Mouse (Mus musculus) ES-Bruce4 (cell line): Measurements from ENCODE around the gene Ints14. TPM values are rescaled to one million over a fixed set of nuclear protein-coding genes. Genes with fewer than 3 reads are reported as not detected.

Experiments used
- H3K27ac ChIP-seq: 2 replicates; pipeline ENCODE4 v1.5.1; 2012; ENCODE audit warnings: low read length, inconsistent platforms; ENCODE audit not compliant: insufficient read depth
- H3K27me3 ChIP-seq: 2 replicates; pipeline ENCODE4 v1.6.1; 2012; ENCODE audit warnings: mild to moderate bottlenecking, low read length, inconsistent platforms; ENCODE audit not compliant: control insufficient read depth, poor library complexity, insufficient read depth, severe bottlenecking
- H3K36me3 ChIP-seq: 2 replicates; pipeline ENCODE4 v1.6.1; 2012; ENCODE audit warnings: inconsistent platforms, mild to moderate bottlenecking, low read length, moderate library complexity; ENCODE audit not compliant: control insufficient read depth, poor library complexity, insufficient read depth, severe bottlenecking
- H3K4me1 ChIP-seq: one replicate; pipeline ENCODE4 v1.8.1; 2011; ENCODE audit warnings: low read length; ENCODE audit not compliant: control insufficient read depth, insufficient read depth
- H3K4me3 ChIP-seq: 2 replicates; pipeline ENCODE4 v1.5.1; 2011; ENCODE audit warnings: low read depth, mild to moderate bottlenecking, low read length
- H3K9ac ChIP-seq: 2 replicates; pipeline ENCODE4 v1.6.1; 2012; ENCODE audit warnings: low read depth, mild to moderate bottlenecking, inconsistent platforms; ENCODE audit not compliant: poor library complexity, severe bottlenecking
- H3K9me3 ChIP-seq: replicated peaks from 2 replicates; pipeline ENCODE4 v1.6.1; 2012; ENCODE audit warnings: mild to moderate bottlenecking, low read length, inconsistent platforms; ENCODE audit not compliant: control insufficient read depth, poor library complexity, insufficient read depth, severe bottlenecking
- CTCF ChIP-seq: IDR thresholded peaks from one replicate; pipeline ENCODE4 v1.8.1; 2011; ENCODE audit warnings: low read depth, low read length
- EP300 ChIP-seq: IDR thresholded peaks from 2 replicates; pipeline ENCODE4 v1.6.1; 2011; ENCODE audit warnings: low read depth, low read length; ENCODE audit not compliant: insufficient read depth
- POLR2A ChIP-seq: IDR thresholded peaks from one replicate; pipeline ENCODE4 v1.8.1; 2011; ENCODE audit warnings: low read length; ENCODE audit not compliant: insufficient read depth
- polyA plus RNA-seq: library from polyadenylated mRNA; stranded (reverse); fragments of >200 nt; gene quantifications from 2 replicates; pipeline ENCODE4 v1.2.4, GENCODE M21; 2011; ENCODE audit warnings: low read depth; ENCODE audit not compliant: missing spikeins, insufficient read depth, insufficient read length

Gene Ints14
- polyA plus RNA-seq, 1 experiment = 26.3 TPM

DNA sequence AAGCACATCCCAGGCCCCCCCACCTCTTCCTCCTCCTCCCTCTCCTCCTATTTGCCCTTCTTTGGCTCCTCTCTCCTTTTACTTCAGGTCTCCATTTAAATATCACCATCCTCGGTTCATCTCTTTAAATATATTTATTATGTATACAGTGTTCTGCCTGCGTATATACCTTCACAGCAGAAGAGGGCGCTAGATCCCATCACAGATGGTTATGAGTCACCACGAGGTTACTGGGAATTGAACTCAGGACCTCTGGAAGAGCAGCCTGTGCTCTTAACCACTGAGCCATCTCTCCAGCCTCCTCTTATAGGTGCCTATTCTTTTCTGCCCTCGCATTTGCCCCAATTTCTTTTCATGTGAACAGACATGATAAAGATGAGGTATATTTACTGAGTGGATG is 23.2 kb upstream of the Ints14 start:
- no peak overlapping the region for H3K4me3 ChIP-seq
- H3K4me1 ChIP-seq = no peaks in the 10 kb centered on the region
- no peak overlapping the region for H3K27ac ChIP-seq
- H3K9me3 ChIP-seq = no peaks in the 10 kb centered on the region
- no peaks in the 10 kb centered on the region for H3K36me3 ChIP-seq
- no peaks in the 10 kb centered on the region for H3K27me3 ChIP-seq
- no peak overlapping the region for H3K9ac ChIP-seq
- TF ChIP-seq CTCF (no peak), POLR2A (no peak), EP300 (no peak)

DNA sequence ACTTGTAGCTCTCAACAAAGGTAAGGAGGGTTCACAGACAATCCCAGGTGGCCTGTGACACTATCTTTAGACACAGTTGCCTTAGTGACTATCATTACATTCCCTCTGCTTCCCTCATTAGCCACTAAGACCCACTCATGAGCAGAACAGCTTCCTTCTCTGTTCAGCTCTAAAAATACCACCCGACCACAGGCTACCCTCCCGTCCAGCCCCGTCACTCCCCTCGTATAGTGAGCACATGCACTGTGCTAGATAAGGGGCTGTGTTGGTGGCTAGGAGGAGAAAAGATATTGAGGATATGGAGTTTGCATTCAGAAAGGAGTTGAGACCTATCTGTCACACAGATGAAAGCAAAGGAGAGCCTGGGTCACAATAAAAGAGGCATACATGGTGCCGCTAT is 22.2 kb upstream of the Ints14 start:
- Histone ChIP-seq H3K27me3 (no peaks in the 10 kb centered on the region), H3K36me3 (no peaks in the 10 kb centered on the region), H3K4me3 (no peak overlapping the region), H3K9ac (no peak overlapping the region), H3K27ac (no peak overlapping the region), H3K4me1 (no peaks in the 10 kb centered on the region), H3K9me3 (no peaks in the 10 kb centered on the region)
- TF ChIP-seq POLR2A (no peak), CTCF (no peak), EP300 (no peak)

DNA sequence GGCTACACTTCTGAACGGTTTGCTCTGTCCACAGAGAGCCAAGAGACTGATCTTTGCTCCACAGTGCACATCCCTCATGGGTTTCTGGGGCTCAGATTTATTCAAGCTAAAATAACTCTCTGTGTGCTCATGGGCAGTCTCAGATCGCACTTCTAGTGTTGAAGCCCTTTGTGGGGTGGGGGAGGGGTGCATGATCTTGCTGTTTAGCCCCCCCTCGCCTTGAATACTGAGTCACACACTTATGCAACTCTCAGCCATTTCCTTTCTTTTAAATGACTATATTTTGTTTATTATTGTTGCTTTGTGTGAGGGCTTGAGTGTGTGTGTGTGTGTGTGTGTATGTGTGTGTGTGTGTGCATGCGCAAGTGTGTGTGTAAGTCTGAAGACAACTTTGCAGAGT is 21.4 kb upstream of the Ints14 start:
- Histone ChIP-seq H3K9me3 (no peaks in the 10 kb centered on the region), H3K27me3 (no peaks in the 10 kb centered on the region), H3K4me1 (no peaks in the 10 kb centered on the region), H3K4me3 (no peak overlapping the region), H3K27ac (no peak overlapping the region), H3K9ac (no peak overlapping the region), H3K36me3 (no peaks in the 10 kb centered on the region)
- TF ChIP-seq POLR2A (no peak), CTCF (no peak), EP300 (no peak)

DNA sequence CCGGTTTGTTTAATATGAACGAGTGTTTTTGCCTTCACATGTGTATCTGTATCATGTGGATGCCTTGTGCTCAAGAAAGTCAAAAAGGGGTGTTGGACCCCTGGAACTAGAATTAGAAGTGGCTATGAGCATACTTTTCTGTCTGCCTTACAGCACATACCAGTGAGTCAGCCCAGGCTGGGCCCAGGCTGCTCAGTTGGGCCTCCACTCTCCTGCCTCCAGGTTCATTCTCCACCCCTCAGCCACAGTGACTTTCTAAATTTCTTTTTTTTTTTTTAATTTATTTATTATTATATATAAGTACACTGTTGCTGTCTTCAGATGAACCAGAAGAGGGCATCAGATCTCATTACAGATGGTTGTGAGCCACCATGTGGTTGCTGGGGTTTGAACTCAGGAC is 20.9 kb upstream of the Ints14 start:
- TF ChIP-seq POLR2A = no peak
- H3K27me3 ChIP-seq = no peaks in the 10 kb centered on the region
- H3K36me3 ChIP-seq = no peaks in the 10 kb centered on the region
- H3K9me3 ChIP-seq = no peaks in the 10 kb centered on the region
- H3K4me3 ChIP-seq = no peak overlapping the region
- H3K9ac ChIP-seq = no peak overlapping the region
- no peaks in the 10 kb centered on the region for H3K4me1 ChIP-seq
- no peak overlapping the region for H3K27ac ChIP-seq

DNA sequence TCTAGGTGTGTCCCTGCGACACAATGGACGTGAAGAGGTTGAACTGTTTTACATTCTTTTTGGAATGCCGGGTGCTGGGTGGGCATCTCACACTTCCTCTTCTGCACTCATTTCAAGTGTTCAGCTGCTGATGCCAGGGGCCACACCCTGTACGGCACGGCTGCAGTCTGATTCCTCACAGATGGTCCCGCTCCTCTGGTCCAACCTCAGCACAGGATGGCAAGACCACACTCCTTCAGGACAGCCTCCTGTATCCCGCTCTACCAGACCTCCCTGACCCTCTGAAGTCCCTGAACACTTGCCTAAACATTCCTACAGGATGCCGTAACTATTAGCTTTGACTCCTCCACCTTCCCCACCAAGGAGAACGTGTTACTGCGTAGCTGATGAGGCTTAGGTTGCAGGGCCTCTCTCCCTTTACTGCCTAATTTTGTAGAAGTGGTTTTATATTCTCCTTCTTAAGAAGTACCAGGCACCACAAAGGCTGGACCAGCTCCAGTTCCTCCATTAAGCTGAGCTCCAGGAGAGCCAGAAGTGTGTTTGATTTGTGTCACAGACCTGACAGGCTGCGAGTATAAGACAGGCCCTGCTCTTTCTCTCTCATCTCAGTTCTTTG is 19.9 kb upstream of the Ints14 start:
- Histone ChIP-seq H3K27me3 (no peaks in the 10 kb centered on the region), H3K27ac (no peak overlapping the region)
- no peak for TF ChIP-seq EP300

DNA sequence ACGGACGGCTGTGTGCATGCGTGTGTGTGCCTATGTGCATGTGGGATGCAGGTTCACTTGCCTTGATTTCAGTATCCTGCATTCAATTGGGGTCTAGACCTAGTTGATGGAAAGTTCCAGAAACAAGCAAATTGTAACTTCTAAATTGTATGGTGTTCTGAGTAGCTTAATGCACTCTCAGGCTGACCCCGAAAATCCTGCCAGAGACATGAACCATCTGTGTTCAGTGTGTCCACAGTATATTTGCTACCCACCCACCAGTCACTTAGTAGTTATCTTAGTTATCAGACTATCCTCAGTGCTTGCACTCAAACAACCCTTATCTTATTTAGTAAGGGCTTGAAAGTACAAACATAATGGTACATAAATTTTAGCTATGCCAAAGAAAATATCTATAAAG is 19.1 kb upstream of the Ints14 start:
- H3K4me3 ChIP-seq = no peak overlapping the region
- H3K9me3 ChIP-seq = no peaks in the 10 kb centered on the region
- H3K4me1 ChIP-seq = no peaks in the 10 kb centered on the region
- H3K9ac ChIP-seq = no peak overlapping the region
- H3K27ac ChIP-seq = no peak overlapping the region
- H3K27me3 ChIP-seq = no peaks in the 10 kb centered on the region
- TF ChIP-seq EP300 (no peak), POLR2A (no peak), CTCF (no peak)
- no peaks in the 10 kb centered on the region for H3K36me3 ChIP-seq

More for the DNA sequence above, 19.9 kb upstream of the Ints14 start:
- Histone ChIP-seq H3K9ac (no peak overlapping the region), H3K36me3 (no peaks in the 10 kb centered on the region), H3K4me3 (no peak overlapping the region), H3K4me1 (no peaks in the 10 kb centered on the region), H3K9me3 (no peaks in the 10 kb centered on the region)
